15 mouse cellular contexts compared by ENCODE assay signal in genomic region chr10:4293418-4293817, GRCm38 (mm10).
"Had no signal": no experiment of that assay in that cellular context is flagged by ENCODE, and none has a peak within 500 bp of the region (broad histone marks: within the 10 kb centered on the region; RNA-seq: fewer than 3 reads in every experiment).

No protein-coding gene starts in this region.

- DNase-seq: kidney, adult 11 months; kidney, adult 9 months; kidney, postnatal 4 days; left cerebral cortex, postnatal 4 days; lung, embryonic 14.5 days; right cerebral cortex, postnatal 25 days; thymus, postnatal 36 days had no signal

- H3K4me3 ChIP-seq: layer of hippocampus, adult 2 months; limb, embryonic 15.5 days; liver, embryonic 12.5 days; megakaryocyte, embryonic 14.5 days; midbrain, embryonic 12.5 days; neural tube, embryonic 12.5 days had no signal

- H3K27ac ChIP-seq: kidney, postnatal 0 days; layer of hippocampus, adult 2 months; limb, embryonic 15.5 days; liver, embryonic 12.5 days; midbrain, embryonic 12.5 days; neural tube, embryonic 12.5 days had no signal

- ATAC-seq: liver, embryonic 12.5 days; midbrain, embryonic 16.5 days had no signal

- H3K9ac ChIP-seq: limb, embryonic 15.5 days; liver, embryonic 12.5 days; lung, embryonic 14.5 days; midbrain, embryonic 12.5 days; neural tube, embryonic 12.5 days had no signal

- H3K27me3 ChIP-seq: limb, embryonic 15.5 days; liver, embryonic 12.5 days; midbrain, embryonic 12.5 days; neural tube, embryonic 12.5 days had no signal

- H3K9me3 ChIP-seq: limb, embryonic 15.5 days; liver, embryonic 12.5 days; megakaryocyte, embryonic 14.5 days; midbrain, embryonic 12.5 days; neural tube, embryonic 12.5 days had no signal

- H3K4me1 ChIP-seq: liver, embryonic 12.5 days; midbrain, embryonic 12.5 days had no signal

- H3K36me3 ChIP-seq: limb, embryonic 15.5 days; liver, embryonic 12.5 days; midbrain, embryonic 12.5 days; neural tube, embryonic 12.5 days had no signal

- H3K4me2 ChIP-seq: limb, embryonic 15.5 days; liver, embryonic 12.5 days; lung, embryonic 14.5 days; midbrain, embryonic 12.5 days; neural tube, embryonic 12.5 days had no signal
